Mouse (Mus musculus) spleen, adult 2 months (tissue): ENCODE results near the gene Gm49337.

Experiments
- CTCF ChIP-seq: fragments of 200-500 bp; IDR thresholded peaks from 2 replicates; pipeline ENCODE4 v1.5.1; 2011; ENCODE audit warnings: mild to moderate bottlenecking, inconsistent platforms; ENCODE audit not compliant: insufficient read depth, insufficient read length, insufficient replicate concordance; ENCODE audit errors: extremely low read depth
- POLR2A ChIP-seq: fragments of 200-500 bp; IDR thresholded peaks from 2 replicates; pipeline ENCODE4 v1.6.1; 2011; ENCODE audit warnings: low read depth, low read length, inconsistent platforms

DNA sequence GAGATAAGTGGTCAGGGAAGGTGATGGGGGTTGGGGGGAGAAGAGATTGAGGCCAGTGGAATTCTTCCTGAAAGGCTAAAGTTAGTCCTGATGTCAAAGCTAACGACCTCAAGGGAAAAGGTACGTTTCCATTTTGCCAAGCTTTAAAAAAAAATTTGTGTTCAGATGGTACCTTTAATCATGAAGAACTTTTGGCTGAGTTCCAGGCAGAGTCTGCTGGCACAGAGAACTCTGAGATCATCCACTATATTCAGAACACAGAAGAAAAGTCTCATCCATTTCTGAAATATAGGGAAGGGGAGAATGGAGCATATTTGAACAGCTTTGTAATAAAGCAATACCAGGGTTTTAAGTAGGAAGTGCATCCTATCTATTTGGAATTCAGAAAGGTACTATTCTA, 43.9 kb downstream of the Gm49337 start:
- no peak for TF ChIP-seq CTCF
- TF ChIP-seq POLR2A: no peak
